Mouse (Mus musculus) CD8-positive naive resting alpha-beta T cell, adult 2 months (primary cell): Measurements from ENCODE around the gene Iqgap3.

ENCODE experiments used
- DNase-seq, 2 experiments: peaks; one replicate each; pipeline ENCODE4 v3.0.0; 2022; ENCODE audit warnings: low read depth in 2 of 2, low spot score in 2 of 2

The Iqgap3 gene

DNA sequence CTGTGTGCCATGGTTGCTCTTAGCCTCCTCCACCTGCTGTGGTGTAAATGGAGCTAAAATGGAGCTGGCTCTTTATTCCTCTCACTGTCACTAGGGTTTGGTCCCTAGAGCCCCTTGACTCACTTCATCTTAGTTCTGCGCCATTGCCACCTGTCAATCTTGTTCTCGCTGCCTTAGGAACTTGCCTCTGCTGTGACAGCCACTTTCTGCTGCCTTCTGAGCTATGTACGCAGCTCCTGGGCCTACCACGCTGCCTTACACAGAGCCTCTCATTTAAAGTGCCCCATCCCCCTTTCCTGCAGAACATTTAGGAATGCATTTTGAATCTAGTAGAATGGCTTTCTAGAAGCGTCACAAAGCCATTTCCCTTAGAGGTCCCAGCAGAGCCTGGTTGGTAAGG lies 12.4 kb downstream of the Iqgap3 start:
- DNase-seq, result no peak

DNA sequence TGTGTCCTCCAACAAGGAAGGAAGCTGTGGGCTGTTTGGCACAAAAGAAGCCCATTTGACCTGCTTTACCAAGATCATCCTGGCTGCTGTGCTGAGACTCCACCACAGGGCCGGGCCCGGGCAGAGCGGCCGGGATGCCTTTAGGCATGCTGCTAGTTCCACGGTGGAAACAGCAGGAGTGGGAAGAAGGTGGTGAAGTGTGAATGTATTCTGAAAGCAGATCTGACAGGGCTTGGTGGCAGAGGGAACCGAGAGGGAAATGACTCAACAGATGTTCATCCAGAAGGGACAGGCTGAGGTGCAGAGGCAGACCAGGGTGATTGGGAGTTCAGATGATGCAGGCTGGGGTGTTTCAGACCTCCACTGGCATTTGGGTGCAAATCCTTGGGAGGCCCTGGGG lies 15.9 kb downstream of the Iqgap3 start:
- DNase-seq, result no peak

DNA sequence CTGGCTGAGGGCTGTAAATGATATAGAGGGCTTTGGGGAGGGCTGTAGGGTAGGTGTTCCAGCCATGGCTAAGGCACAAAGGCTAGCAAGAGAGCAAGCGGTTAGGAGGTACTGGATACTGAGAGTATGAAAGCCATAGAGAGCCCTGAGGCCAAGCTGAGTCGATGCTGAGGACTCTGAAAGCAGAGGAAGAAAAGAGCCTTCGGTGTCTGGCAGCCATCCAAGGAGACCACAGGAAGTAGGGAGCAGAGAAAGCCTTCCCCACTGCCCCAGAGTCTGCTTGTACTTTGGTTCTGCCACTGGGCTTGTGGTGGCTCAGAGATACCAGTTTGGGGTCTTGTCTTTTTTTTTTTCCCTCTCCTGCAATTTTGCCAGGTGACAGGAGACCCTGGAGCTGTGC lies 18.5 kb downstream of the Iqgap3 start:
- DNase-seq, result no peak

DNA sequence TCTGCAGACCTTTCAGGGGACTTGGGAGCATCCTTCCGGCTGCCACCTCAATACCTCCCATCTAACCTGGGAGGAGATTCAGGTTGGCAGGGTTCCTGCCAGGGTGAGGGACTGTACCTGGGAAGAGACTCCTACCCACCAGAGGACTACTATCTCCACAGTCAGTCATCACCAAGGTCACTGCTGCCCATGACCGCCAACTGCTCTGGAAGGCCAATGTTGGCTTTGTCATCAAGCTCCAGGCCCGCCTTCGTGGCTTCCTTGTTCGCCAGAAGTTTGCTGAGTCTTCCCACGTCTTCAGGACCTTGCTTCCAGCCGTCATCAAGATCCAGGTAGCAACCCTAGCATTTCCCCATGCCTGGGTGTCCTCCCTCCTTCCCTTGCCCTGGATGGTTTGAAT lies 20.0 kb downstream of the Iqgap3 start:
- DNase-seq, result no peak

DNA sequence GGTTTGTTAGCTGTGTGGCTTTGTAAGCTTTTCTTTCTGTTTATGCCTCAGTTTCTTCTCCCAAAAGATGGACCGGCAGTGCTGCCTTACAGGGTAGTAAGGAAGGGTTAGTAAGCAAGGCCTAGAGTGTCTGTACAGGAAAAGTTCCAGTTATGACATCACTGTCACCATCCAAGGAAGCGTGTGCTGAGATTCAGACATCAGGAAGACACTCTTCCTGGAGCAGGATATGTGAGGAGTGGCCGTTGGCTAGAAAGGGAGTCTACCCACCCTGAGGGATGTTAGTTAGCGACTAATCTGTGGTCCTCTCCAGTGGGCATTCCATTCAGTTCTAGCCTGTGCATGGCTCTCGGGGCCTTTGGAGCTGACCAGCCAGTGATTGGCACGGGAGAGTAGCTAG lies 20.4 kb downstream of the Iqgap3 start:
- DNase-seq, result no peak

DNA sequence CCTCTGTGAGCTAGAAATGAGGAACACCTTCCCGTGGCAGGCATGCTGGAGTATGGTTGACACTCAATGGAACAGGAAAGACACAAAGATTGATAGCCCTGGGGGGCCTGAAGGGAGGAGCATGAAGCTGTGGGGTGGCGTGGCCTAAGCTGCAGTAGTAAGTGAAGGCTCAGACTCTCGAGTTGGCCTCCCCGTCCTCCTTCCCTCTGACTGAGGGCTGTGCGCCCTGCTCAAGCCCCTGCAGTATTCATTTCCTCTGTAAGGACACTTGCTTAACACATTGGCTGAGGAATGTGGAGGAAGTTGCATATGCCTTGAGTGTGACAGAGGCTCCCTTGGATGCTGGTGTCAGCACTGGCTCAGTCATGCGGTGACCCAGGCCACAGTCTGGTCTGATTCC lies 20.8 kb downstream of the Iqgap3 start:
- DNase-seq, result no peak

DNA sequence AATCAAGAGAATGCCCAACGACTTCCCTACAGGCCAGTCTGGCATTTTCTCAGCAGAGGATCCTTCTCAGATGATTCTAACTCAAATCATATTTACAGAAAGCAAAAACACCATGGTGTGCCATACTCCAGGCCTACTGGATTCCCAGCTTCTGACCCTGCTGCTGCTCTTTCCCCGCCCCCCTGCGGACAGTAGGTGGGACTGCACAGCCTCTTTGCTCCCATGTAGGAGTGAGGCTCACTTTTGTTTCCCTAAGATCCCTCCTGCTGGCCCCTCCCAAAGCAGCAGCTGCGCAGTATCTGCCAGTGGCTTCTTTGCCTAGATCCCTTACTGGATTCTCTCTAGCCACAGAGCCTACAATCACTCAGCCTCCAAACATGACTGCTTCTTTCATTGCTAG lies 24.4 kb downstream of the Iqgap3 start:
- no peak for DNase-seq

DNA sequence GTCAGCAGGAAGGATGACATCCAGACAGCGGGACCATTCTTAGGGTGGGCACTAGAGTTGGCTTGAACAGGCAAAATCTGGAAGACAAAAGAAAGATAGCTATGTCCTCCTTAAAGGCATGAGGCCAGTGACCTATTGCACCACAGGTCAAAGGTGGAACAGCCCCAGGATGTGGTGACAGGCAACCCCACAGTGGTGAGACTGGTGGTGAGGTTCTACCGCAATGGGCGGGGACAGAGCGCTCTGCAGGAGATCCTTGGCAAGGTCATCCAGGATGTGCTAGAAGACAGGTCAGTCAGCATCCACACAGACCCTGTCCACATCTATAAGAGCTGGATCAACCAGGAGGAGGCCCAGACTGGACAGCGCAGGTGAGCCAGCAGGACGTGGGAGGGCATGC lies 27.4 kb downstream of the Iqgap3 start:
- no peak for DNase-seq

DNA sequence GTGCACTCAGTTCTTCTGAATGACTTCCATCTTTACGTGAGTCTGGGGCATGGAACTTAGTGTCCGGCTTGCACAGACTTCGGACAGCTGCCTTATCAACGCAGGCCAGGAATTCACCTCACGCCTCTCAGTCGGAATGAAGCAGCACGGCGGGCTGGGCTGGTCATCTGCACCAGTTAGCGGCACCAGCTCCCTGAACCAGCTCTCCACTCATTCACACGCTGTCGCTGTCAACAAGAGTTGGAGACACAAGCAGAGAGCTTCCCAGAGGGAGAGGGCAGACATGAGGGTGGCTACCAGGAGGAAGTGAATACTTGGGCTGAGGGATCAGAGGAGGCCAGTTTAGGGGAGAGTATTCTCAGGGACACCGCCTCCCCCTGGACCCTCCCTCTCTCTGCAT lies 32.6 kb downstream of the Iqgap3 start:
- DNase-seq, result no peak

DNA sequence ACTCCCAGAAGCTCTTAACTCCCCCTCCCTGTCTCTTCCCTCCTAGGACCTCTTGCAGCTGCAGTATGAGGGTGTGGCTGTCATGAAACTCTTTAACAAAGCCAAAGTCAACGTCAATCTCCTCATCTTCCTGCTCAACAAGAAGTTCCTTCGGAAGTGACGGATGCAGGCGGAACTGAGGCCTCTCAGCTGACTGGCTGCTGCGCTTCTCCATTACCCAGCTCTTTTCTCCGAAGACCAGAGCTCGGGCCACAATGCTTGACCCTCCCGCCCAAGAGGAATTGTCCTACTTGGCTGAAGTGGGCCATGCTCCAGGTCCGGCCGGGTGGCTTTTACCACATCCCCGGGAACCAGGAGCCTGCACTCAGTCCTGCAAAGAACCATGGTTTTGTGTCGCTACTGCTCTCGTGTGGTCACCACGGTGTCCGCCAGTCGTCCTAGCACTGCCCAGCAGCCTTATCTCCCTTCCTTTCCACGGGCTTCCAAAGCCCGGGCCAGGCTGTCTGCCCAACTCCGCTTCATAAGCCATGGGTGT lies 38.4 kb downstream of the Iqgap3 start:
- no peak for DNase-seq

DNA sequence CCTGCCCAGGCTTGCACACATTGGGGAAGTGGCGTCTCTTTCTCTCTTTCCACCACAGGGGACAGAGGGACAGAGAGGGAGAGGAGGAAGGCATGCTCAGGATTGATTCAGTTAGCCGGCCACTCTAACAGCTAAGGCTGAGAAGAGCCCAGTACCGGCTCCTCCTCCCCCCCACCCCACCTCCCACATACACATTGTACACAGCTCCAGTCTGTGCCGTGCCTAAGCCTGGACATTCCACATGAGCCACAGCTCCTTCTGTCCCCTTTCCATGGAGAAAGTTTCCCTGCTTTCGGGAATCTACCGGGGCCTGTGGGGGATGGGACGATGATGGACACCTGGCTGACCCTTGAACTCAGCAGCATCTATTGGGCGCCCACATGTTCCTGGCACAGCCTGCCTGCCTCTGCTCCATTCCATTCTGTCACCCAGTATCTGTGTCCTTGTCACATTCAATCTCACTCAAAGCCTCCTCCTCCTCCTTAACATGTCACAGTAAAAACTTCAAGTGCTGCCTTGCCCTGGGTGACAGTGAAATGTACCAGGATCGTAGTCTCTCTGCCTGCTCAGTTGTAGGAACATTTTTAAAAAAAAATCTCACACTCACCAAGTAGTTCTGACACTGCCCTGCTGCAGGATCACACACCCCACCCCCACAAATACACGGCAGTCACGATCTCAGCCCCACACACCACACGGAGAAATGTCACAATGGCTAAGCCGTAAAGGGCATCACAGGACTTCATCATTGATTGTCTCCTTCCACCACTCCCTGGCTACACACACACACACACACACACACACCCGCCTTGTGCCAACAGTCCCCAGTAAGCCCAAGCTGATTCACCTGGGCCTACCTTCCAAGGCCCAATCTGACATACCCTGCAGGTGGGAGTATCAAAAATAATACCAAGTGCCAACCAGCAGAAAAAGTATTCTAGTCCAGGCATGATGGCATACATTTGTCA lies 39.7 kb downstream of the Iqgap3 start:
- no peak for DNase-seq

DNA sequence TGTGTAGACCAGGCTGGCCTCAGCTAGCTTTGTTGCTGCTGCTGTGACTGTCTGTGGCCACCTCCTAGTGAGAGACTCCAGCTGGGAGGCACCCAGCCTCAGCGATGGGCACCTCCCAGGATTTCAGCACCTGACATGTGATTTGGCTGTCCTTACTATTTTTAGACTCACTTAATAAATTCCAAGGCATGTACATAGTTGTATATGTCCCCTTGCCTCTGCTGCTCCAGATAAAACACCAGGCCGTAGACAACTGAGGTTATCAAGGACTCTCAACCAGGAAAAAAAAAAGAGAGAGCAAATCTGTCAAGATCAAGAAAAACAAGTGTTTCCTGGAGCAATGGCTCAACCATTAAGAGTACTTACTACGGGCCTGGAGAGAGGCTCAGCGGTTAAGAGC lies 43.4 kb downstream of the Iqgap3 start:
- DNase-seq, result no peak

DNA sequence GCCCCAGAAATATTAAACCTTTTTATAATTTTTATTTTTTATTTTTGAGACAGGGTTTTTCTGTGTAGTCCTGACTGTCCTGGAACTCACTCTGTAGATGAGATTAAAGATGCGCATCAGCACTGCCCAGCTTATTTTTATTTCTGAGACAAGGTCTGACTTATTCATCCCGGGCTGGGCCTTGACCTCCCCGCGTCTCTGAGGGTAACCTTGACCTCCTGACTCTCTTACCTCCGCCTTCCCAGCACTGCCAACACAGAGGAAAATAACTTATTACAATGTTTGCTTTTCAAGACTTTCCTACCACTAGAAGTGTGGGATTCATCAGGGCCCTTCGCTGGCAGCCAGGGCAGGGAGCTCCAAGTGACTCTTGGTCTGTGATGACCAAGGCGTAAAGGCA lies 44.4 kb downstream of the Iqgap3 start:
- no peak for DNase-seq

DNA sequence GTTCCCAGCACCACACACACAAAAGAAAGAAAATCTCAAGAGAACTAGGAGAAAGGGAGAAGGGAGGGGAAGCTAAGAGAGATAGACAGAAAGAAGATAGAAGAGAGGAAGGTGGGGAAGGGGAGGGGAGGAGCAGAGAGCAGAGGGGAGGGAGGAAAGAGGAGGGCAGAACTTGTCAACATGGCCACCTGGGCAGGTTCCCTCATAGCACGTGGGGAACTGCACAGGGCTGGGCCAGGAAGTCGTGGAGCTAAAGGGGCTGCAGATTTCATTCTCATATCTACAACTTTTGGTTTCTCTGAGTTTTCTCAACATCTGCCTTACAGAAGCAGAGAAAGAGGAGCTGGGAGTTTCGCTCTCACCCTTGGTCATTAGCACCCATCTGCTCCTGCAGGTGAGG lies 45.9 kb downstream of the Iqgap3 start:
- no peak for DNase-seq

DNA sequence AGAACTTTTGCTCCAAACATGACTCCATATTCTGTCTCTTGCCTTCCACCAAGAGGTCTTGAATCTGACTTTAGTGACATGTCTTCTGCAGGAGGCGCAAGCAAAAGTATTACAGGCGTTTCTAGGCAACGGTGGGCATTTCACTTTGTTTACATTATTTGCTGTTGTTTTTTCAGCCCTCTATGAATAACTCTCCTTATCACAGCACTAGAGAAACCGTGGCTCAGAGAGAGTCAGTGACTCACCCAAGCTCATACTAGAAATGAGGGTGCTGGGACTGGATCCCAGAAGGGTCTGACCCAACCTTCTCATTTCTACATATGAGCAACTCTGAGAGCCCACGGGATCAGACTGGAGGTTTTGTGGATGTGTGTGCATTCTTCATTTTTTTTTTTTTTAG lies 46.3 kb downstream of the Iqgap3 start:
- no peak for DNase-seq

DNA sequence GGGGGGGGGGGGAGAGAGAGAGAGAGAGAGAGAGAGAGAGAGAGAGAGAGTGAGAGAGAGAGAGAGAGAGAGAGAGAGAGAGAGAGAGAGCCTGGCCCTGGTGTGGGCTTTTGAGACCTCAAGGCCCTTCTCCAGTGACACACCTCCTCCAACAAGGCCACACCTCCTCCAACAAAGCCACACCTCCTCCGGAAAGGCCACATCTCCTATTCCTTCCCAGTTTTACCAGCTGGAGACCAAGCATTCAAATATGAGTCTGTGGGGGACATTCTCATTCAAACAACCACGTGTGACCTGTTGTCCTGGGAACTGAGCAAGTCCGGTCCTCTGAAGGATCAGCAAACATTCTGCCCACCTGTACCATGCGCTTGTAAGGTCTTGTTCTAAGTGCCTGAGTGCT lies 47.2 kb downstream of the Iqgap3 start:
- DNase-seq, result no peak

DNA sequence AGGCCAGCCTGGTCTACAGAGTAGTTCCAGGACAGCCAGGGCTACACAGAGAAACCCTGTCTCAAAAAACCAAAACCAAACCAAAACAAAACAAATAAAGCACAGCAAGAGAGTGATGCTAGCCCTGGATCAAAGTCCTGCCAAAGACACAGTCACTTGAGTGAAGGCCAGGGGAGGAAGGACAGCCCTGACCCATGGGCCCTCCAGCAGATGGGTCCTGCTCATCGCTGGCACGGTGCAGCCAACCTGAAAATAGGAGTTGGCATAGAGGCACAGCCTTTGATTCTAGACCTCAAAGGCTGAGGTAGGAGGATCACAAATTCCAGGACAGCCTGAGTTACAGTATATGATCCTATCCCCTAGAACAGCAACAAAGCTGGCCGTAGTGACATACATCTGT lies 49.3 kb downstream of the Iqgap3 start:
- DNase-seq, result no peak

DNA sequence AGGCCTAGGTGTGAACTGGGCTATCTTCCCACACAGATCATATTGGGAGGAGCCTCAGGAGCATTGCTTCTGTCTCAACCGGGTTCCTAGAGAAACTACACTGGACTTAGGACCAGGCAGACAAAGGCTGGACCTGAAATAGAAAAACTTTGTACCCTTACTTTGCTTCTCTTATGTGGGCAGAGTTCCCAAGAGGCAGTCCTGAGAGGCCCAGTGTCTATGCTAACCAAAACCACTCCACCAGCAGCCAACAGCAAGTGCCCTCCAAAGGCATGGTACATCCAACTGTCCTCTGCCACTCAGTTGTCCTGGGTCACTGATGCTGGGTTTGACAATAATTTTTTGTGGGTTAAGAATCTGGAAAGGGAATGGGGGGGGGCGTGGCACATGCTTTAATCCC lies 50.7 kb downstream of the Iqgap3 start:
- DNase-seq, result no peak

DNA sequence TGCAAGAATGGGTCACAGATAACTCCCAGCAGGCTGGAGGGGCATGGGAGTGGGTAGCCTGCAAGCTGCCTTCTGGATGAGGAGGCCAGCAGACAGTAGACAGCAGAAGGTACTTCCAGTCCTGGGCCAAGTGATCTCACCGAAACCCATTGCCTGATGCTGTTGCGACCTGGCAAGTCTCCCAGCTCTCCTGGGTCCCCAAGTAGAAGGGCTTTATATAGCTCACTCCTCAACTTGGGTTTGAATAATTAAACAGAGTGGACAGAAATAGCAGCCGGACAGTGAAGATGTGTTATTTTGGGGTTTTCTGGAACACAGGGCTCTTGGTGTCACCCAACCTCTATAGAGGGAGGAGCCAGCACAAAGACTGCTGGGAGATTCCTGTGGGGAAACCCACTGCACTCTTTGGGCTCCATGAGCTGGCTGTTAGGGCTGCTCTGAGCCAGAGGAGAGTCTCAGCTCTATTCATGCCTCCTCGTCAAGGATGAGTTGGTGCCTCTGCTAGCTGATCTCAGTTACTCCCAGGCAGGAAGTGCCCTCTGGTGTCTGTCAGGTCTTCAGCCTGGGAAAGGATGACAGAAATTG lies 51.5 kb downstream of the Iqgap3 start:
- DNase-seq, result no peak

DNA sequence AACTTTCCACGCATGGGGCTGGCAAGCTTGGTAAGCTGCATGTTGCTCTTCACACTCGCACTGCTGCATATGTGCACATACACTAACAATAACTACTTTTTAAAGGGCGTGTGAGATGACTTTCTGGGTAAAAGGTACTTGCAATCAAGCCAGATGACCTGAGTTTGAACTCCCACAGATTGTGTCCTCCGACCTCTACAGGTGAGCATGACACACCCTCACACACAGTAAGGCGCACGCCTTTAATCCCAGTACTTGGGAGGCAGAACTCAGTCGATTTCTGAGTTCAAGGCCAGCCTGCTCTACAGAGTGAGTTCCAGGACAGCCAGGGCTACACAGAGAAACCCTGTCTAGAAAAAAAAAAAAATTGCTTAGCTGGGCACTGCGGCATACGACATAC lies 54.6 kb downstream of the Iqgap3 start:
- DNase-seq, result no peak

DNA sequence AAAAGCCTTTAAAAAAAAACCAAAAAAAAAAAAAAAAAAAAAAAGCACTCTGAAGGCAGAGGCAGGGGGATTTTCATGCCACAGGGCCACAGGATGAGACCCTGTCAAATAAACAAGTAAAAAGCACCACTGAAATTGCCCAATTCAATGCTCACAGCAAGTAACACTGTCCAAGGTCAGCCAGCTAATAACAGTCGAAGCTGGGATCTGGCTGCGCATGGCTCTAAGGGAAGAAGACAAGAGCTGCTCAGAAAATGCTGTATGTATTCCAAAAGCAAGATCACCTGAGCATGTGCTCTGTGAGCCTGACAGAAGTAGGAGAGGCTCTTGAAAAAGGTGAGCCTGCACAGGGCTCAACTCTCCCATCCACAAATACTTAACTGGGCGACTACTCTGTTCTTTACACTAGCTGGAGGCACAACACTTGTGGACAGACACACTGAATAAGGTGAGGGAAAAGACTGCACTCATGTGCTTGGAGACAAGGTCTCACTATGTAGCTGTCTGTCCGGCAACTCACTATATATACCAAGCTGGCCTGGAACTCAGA lies 55.2 kb downstream of the Iqgap3 start:
- no peak for DNase-seq

DNA sequence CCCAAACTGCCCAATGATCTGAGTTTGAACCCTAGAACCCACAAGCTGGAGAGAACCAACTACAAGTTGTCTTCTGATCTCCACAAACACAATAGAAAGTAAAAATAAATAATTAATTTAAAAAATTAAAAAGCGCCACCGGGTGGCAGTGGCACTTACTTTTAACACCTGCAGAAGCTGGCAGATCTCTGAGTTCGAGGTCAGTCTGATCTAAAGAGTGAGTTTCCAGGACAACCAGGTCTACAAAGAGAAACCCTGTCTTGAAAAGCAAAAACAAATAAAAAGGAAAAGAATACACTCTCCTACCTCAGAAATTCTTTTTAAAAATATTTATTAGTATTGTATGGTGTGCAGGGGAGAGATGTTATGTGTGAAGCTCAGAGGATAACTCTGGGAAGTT lies 56.0 kb downstream of the Iqgap3 start:
- DNase-seq, result peak in 1 of 2 experiments; percentile 45
